Mouse (Mus musculus) kidney, adult 2 months (tissue): Measurements from ENCODE around the gene Gm10553.
"Not testable (repeated sequence)": the region's sequence is repeated elsewhere in the genome, so short reads cannot be mapped to it uniquely, and the experiment has no call there.

Experiments
- CTCF ChIP-seq: fragments of 200-500 bp; conservative IDR thresholded peaks from 2 replicates; pipeline ENCODE4 v1.5.1; 2011; ENCODE audit warnings: low read depth, mild to moderate bottlenecking, control low read depth, low read length, moderate library complexity, mixed read lengths; ENCODE audit not compliant: insufficient read depth, insufficient read length
- POLR2A ChIP-seq: fragments of 200-500 bp; IDR thresholded peaks from one replicate; pipeline ENCODE4 v1.6.1; 2011; ENCODE audit warnings: low read depth, low read length, control low read depth

GRCm38 (mm10) chr1:85084803-85085202 is 15.2 kb upstream of the Gm10553 start:
- TF ChIP-seq CTCF, POLR2A: not testable (repeated sequence)
